Mouse (Mus musculus): ENCODE data around the gene 4930430A15Rik.

The 4930430A15Rik gene

DNA sequence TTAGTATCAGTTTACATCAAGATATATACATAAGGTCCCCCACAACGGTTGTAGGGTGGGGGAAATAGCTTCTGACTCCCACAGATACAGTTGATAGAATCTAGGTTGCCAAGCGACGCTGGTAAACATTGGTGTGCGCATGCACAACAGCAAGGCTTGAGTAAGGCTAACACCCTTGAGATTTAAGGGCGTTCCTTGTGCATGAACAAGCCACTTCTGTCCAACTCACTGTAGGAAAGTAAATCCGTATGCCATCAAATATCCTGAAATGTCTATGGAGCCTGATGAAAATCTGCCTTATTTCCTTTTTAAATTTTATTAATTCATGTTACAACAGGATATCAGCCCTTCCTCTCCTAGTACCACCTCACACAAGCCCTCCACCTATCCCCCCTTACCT is at the start of gene 4930430A15Rik:
Gene 4930430A15Rik, minus strand, starts transcription at position 101 of the 400 bp plus-strand sequence.
- DNase-seq = no peak

DNA sequence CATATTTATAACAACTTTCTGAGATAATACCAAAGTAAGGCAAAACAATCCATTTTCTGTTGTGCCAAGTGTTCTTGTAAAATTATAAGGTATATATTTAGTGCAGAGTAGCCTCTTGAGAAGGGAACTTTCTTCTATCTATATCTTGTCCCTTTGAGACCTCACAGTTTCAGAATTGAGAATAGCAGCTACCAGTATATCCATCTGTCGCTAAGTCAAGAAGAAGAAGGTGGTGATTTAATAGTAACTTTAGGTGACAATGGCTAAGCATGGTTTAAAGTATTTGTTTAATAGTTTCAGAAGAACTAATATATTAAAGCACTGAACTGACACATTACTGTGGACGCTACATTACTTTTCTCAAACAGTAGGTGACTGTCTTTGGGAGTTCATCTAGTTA is 44.6 kb upstream of the 4930430A15Rik start, which contains the start of gene Olfr1277:
Gene Olfr1277, minus strand, starts transcription at position 101 of the 400 bp plus-strand sequence.
- no peak for DNase-seq

DNA sequence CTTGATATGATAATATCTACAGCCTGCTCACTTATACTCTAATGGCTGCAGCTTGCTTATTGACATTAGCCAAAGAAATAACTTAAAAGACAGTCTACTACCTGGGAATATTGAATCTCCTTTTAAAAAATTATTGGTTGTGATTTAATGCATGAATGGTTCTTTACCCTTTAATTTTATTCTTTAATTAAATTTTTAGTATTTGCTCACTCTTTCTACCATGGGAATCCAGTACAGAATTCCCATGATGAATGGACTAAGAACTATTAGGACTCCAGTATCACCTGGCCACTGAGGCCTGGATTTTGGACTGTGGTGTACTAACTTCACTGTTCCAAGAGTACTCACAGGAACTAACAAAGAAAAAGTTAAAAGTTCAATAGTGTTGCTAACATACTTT is 24.8 kb upstream of the 4930430A15Rik start, which contains the start of gene Olfr1276:
Gene Olfr1276, plus strand, starts transcription at position 301 of the 400 bp plus-strand sequence.
- DNase-seq = no peak

DNA sequence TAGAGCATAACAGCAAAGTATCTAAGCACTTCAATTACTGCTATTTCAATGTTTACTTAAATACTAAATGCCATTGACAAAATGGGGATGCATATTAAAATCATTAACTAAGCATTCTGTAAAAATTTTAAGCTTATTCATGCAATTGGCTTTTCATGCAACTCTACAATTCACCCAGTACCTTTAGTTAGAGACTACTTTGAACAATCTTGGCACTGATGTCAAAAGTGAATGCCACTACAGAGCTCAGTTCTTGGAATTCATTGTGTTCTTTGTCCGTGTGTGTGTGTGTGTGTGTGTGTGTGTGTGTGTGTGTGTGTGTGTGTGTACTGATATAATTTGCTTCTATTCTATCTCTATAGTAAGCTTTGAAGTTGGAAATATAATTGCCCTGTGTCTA is 5.8 kb upstream of the 4930430A15Rik start, which contains the start of gene Olfr1275:
Gene Olfr1275, minus strand, starts transcription at position 101 of the 400 bp plus-strand sequence.
- DNase-seq = no peak

DNA sequence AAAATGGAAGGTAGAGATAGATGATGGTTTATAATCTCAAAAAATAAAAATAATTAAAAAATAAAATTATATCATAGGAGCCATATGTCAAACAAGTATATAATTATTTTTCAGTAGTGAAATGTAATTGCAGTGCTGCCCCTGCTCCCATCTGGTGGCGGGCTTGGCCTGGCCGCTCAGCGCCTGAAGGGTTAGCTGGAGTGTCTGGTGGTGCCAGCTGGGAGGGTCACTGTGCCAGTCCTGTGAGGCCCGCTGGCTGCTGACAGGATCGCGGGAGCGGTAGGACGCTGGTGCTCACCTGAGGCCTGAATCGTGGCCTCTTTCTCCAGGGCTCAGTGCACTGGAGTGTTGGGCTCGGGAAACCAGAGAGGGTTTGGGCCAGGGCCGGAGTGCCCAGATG is 47.3 kb downstream of the 4930430A15Rik start:
- no peak for DNase-seq

DNA sequence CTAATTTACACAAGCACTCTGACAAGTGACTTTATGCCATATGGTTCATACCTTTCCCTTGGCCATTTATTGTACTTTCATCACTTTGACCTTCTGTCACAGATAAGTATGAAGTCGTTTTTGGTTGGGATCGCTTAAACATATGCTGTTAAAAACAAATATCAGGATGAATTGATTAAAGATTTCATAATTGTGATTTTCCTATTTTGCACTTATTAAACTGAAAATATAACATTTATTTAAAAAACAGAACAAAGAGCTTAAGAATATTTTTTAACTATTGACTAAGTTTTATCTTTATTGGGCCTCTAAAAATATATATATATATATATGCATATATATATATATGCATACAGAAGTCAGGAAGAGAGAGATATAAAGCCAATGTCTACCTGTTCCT is 76.6 kb downstream of the 4930430A15Rik start, which contains the start of gene Gm15130:
Gene Gm15130, minus strand, starts transcription at position 101 of the 400 bp plus-strand sequence.
- no peak for DNase-seq

DNA sequence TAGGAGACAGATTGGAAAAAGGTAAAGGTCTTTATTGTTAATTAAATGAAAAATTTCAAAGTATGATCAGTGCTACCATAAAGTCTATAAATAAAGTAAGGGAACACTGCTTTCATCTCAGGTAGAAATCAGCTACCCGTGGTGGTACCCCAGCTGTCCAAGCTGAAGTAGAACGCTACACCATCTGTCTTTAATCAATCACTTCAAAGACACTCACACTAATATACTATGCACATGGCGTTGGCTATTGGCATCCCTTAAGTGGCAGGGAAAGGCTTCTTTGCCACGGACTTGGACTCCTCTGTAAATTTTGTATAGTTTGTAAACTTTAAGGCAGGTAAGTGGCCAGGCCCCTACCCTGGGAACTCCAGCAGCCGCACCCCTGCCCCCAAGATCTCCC is 93.7 kb downstream of the 4930430A15Rik start:
- DNase-seq = no peak
